Mouse (Mus musculus): ENCODE data around the gene Bbs1. TPM values are rescaled to one million over a fixed set of nuclear protein-coding genes. Genes with fewer than 3 reads are reported as not detected.
A peak's percentile ranks its signal among the peaks of the same experiment; 100 is the strongest.
"Not testable (repeated sequence)": the region's sequence is repeated elsewhere in the genome, so short reads cannot be mapped to it uniquely, and the experiment has no call there.

Gene Bbs1
- 10 to 100 TPM; 40.0 to 48.1 TPM for total RNA-seq (2021)
- long read RNA-seq, experiment 1, full-length matches to known transcripts = 6 of 15 reads
- long read RNA-seq, experiment 1, partial matches to known transcripts = 5 of 15 reads
- long read RNA-seq, experiment 1, other reads (novel, unspliced or antisense) = 4 of 15 reads
- long read RNA-seq, experiment 2, full-length matches to known transcripts = 7 of 14 reads
- long read RNA-seq, experiment 2, partial matches to known transcripts = 5 of 14 reads
- long read RNA-seq, experiment 2, other reads (novel, unspliced or antisense) = 2 of 14 reads

DNA sequence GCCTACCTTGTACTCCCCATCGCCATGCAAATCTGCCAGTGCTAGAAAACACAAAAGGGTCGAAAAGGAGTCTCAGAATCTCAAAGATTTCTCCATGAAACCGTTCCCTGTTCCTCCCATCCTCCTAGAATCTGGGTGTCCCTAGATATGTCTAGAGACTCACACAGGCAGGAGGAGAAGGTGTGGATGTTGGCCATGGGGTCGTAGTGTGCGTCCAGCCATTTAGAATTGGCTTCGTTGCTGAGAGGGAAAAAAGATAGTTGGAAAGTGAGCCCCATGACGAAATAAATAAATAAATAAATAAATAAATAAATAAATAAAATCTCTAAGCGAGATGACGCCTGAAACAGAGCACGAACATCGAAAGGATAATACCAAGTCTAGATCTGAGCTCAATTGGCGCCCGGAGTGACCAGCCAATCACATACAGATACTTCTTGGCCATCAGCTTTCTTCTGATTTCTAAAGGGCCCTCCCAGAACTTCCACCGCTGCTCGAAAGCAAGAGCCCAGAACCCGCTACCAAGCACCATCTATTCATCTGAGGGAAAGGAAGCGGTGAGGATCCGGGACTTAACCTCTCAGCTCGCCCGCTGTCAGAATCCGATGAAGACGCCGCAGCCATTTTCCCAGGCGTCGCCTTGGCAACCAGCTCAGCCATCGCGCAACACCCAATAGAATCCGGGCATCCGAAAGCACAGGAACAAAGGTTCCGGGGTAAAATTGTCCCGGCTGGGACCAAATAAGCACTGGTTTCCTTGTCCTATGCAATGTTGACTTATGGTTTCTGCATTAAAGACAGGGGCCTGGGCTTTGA, at the start of gene Bbs1:
Bbs1 (minus strand) TSS at position 650 of the 816 bp plus-strand sequence.
- no peak for TF ChIP-seq CTCF (IDR thresholded peaks at IDR 0.05)
- DNase-seq (ENCODE audit: extremely low spot score in 1 of 2, low spot score in 2 of 2) = peak; percentile 76 to 82
- H3K4me3 ChIP-seq = peak within 1 kb of the TSS; percentile 71
- intact Hi-C loops (cut with DNase I) = loop anchor here (2.0 to 5.0 kb wide), 2 partner anchors 151 to 279 kb away; partner anchors contain the start of gene Rce1
- peak within 1 kb of the TSS; percentile 87 for H3K27ac ChIP-seq

DNA sequence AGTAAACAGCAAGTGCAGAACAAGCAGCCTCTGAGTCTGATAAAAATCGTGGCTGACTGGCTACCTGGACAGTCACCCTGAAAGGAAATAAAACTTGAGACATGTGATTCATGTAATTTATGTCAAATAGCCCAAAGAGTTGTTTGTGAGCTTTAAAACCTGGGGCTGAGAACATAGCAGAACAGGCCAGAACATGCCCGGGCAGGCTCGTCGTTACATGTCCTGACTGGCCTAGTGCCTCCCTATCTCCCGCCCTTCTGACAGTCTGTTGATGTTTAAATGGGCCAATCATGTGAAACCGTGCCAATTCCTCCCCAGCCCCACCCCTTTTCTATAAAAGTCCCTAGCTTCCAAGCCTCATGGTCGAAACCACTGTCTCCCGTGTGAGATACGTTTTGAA, 42.2 kb upstream of the Bbs1 start:
- H3K4me3 ChIP-seq; intact Hi-C loops (cut with DNase I); H3K27ac ChIP-seq; DNase-seq (ENCODE audit: extremely low spot score in 1 of 2, low spot score in 2 of 2): not testable (repeated sequence)

DNA sequence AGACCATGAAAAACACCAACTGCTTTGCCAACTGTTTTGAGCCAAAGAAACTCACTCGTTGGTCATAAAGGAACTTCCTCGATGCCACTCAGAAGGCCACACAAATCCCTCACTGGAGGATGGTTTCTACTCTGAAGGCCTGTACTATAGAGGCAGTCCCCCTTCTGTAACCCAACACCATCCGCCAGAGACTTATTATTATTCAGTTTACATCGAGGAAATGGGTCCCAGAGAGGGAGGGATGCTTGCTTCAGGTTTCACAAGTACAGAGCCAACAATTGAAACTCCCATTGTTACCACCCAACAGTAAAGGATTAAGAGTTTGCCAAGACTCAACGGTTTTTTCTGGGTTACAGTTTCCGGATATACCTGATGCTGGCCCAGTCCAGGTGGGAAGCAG, 39.1 kb upstream of the Bbs1 start:
- no peak for DNase-seq (ENCODE audit: extremely low spot score in 1 of 2, low spot score in 2 of 2)
- no peak for TF ChIP-seq CTCF (IDR thresholded peaks at IDR 0.05)
- intact Hi-C loops (cut with DNase I) = no loop called here
- no peak overlapping the region for H3K27ac ChIP-seq
- H3K4me3 ChIP-seq = no peak overlapping the region

DNA sequence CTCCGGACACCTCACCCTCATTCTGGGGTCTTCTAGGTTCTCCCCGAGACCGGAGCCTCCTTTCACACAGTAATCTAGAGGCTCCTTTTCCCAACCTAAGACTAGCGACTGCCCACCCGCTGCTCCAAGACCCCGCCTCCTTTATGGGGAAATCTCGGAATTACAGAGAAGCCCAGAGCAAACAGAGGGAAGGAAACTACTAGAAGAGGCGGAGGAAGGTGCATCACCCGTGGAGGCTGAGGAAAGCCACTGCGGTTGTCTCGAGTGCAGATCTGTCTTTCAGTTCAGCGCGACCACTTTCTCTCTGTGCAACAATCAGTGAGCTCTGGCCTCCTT, 36.8 kb upstream of the Bbs1 start:
- intact Hi-C loops (cut with DNase I) = no loop called here
- no peak for DNase-seq (ENCODE audit: extremely low spot score in 1 of 2, low spot score in 2 of 2)
- Histone ChIP-seq H3K27ac (peak overlapping the region; percentile 44), H3K4me3 (peak overlapping the region; percentile 78)
- TF ChIP-seq CTCF (IDR thresholded peaks at IDR 0.05) = no peak

- DNase-seq (ENCODE audit: extremely low spot score in 1 of 2, low spot score in 2 of 2) = peak; percentile 78 to 82
- intact Hi-C loops (cut with DNase I) = no loop called here
- H3K27ac ChIP-seq = peak within 1 kb of the TSS; percentile 84
- TF ChIP-seq CTCF (IDR thresholded peaks at IDR 0.05) = no peak
- H3K4me3 ChIP-seq = peak within 1 kb of the TSS; percentile 78
These were observed 36.3 kb upstream of the Bbs1 start, which contains the start of gene Peli3 for GRCm38 (mm10) chr19:4942551-4943252. Gene Peli3 (minus strand): TSS chr19:4943127.

GRCm38 (mm10) chr19:4937444-4938310, 31.2 kb upstream of the Bbs1 start:
- H3K27ac ChIP-seq = no peak overlapping the region
- TF ChIP-seq CTCF (IDR thresholded peaks at IDR 0.05) = no peak
- no peak overlapping the region for H3K4me3 ChIP-seq
- DNase-seq (ENCODE audit: extremely low spot score in 1 of 2, low spot score in 2 of 2) = no peak
- intact Hi-C loops (cut with DNase I) = no loop called here

DNA sequence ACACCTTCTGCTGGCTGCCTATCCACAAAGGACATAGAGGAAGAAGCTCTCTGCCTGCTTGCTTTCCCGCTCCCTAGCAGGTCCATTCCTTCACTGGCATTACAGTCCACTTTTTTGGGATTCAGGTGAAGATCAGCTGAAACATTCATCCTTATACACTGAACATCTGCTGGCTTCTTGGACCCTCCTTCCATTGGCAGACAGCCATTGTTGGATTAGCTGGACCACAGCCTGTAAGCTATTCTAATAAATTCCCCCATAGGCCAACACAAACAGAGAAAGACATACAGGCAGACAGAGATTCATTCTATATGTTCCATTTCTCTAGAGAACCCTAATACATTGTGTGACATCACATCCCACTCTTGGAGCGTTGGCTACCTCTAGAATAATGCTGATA, 30.5 kb upstream of the Bbs1 start:
- Histone ChIP-seq H3K27ac (no peak overlapping the region), H3K4me3 (no peak overlapping the region)
- no peak for DNase-seq (ENCODE audit: extremely low spot score in 1 of 2, low spot score in 2 of 2)
- no peak for TF ChIP-seq CTCF (IDR thresholded peaks at IDR 0.05)
- intact Hi-C loops (cut with DNase I) = no loop called here

GRCm38 (mm10) chr19:4928781-4929180, 22.4 kb upstream of the Bbs1 start:
- no peak for TF ChIP-seq CTCF (IDR thresholded peaks at IDR 0.05)
- peak overlapping the region; percentile 79 for H3K4me3 ChIP-seq
- H3K27ac ChIP-seq = no peak overlapping the region
- intact Hi-C loops (cut with DNase I) = no loop called here
- DNase-seq (ENCODE audit: extremely low spot score in 1 of 2, low spot score in 2 of 2) = no peak

GRCm38 (mm10) chr19:4927904-4928531, 21.6 kb upstream of the Bbs1 start, which contains the start of gene Dpp3:
Gene Dpp3 (minus strand): TSS chr19:4928287.
- intact Hi-C loops (cut with DNase I) = no loop called here
- H3K27ac ChIP-seq = peak within 1 kb of the TSS; percentile 81
- no peak for TF ChIP-seq CTCF (IDR thresholded peaks at IDR 0.05)
- peak within 1 kb of the TSS; percentile 79 for H3K4me3 ChIP-seq
- peak; percentile 97 to 98 for DNase-seq (ENCODE audit: extremely low spot score in 1 of 2, low spot score in 2 of 2)

DNA sequence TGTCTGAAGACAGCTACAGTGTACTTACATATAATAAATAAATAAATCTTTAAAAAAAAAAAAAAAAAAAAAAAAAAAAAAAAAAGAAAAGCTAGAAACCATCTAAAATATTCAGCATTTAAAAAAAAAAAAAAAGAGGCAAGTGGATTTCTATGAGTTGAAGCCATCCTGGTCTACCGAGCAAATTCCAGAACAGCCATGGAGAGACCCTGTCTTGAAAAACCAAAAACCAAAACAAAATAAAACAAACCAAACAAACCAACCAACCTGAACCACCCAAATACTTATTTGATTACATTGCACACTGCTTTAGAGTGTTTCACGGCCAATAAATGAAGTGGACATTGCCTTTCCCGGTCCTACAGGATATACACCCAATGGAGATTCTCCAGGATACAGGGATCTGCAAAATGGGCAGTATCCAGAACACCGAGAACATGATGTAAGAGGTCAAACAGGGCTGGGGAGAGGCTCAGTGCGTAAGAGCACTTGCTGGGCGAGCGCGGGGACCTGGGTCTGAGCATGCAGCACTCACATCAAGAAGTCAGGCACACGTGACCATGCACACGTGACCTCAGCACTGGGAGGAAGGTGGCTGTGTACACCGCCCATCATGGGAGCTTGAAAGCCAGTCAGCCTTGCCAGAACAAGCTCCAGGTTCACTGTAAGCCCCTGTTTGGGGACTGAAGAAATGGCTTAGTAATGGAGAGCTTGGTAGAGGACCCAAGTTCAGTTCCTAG, 18.9 kb upstream of the Bbs1 start:
- intact Hi-C loops (cut with DNase I) = no loop called here
- no peak for TF ChIP-seq CTCF (IDR thresholded peaks at IDR 0.05)
- no peak overlapping the region for H3K4me3 ChIP-seq
- no peak for DNase-seq (ENCODE audit: extremely low spot score in 1 of 2, low spot score in 2 of 2)
- no peak overlapping the region for H3K27ac ChIP-seq

Data from left cerebral cortex, adult 2 months (tissue).